Mouse (Mus musculus) brain, embryonic 14.5 days (tissue): ENCODE results near the gene Daam1.

ENCODE experiments used
- CTCF ChIP-seq: fragments of 200-500 bp; IDR thresholded peaks from 2 replicates; pipeline ENCODE4 v1.5.1; 2012; ENCODE audit warnings: inconsistent platforms, mild to moderate bottlenecking, moderate library complexity, borderline replicate concordance; ENCODE audit not compliant: insufficient read depth, insufficient read length; ENCODE audit errors: extremely low read depth
- POLR2A ChIP-seq: fragments of 200-500 bp; IDR thresholded peaks from 2 replicates; pipeline ENCODE4 v1.6.1; 2012; ENCODE audit warnings: mild to moderate bottlenecking, inconsistent platforms, borderline replicate concordance; ENCODE audit not compliant: poor library complexity, insufficient read depth, insufficient read length, severe bottlenecking; ENCODE audit errors: extremely low read depth

GRCm38 (mm10) chr12:71970791-71971654 is 140.1 kb downstream of the Daam1 start:
- no peak for TF ChIP-seq CTCF
- no peak for TF ChIP-seq POLR2A
